In the genomic region with DNA sequence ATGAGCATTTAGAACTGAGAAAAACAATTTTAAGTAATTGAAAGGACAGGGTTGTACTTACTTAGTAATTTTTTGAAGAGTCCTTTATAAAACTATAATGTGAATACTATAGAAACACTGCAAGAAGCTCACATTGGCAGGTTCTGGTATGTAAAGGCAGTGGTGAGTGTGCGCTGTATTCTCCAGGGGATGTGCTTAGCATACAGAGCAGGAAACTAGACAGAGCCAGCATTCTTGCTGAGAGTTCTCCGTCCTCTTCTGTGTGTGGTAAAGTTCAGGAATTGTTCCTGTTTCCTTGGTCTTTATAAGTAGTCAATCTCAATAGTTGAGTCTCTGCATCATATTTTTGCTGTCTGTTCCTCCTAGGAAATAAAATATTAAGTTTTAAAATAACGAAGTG, we compare ENCODE assay signal across 15 mouse cellular contexts. TPM values are rescaled to one million over a fixed set of nuclear protein-coding genes. Genes with fewer than 3 reads are reported as not detected.
DNase-seq lines count a peak whose midpoint lies in the region; ATAC-seq and TF ChIP-seq lines count a peak whose summit lies in the region.
"Had no signal": no experiment of that assay in that cellular context is flagged by ENCODE, and none has a peak within 500 bp of the region (broad histone marks: within the 10 kb centered on the region; RNA-seq: fewer than 3 reads in every experiment).

No protein-coding gene starts in this region.

- H3K4me1 ChIP-seq in heart, adult 2 months (ENCODE audit: control insufficient read depth, insufficient read depth, low read length): peaks cover 5% of the 10 kb centered on the region
- H3K4me1 ChIP-seq in heart, embryonic 10.5 days: no peaks in the 10 kb centered on the region
- peaks cover 9% of the 10 kb centered on the region; the same call in 1 of the 2 replicates for H3K4me1 ChIP-seq in neural tube, embryonic 12.5 days
- no peaks in the 10 kb centered on the region; the same call in 1 of the 2 replicates for H3K4me1 ChIP-seq in hindbrain, postnatal 0 days (ENCODE audit: insufficient read depth, low read length)
- no peaks in the 10 kb centered on the region for H3K4me1 ChIP-seq in kidney, embryonic 15.5 days
- H3K4me1 ChIP-seq: heart, embryonic 15.5 days; limb, embryonic 15.5 days had no signal

- H3K27ac ChIP-seq in heart, adult 2 months: peak overlapping the region; percentile 20
- H3K27ac ChIP-seq in heart, embryonic 10.5 days: no peak overlapping the region
- no peak overlapping the region for H3K27ac ChIP-seq in neural tube, embryonic 12.5 days
- peak overlapping the region; percentile 88 for H3K27ac ChIP-seq in hindbrain, postnatal 0 days
- no peak overlapping the region for H3K27ac ChIP-seq in kidney, embryonic 15.5 days
- H3K27ac ChIP-seq: heart, embryonic 15.5 days; kidney, postnatal 0 days; limb, embryonic 15.5 days; macrophage had no signal

- no peak for TF ChIP-seq POLR2A in heart, adult 2 months (IDR thresholded peaks at IDR 0.05; ENCODE audit: insufficient read depth, low read depth, low read length)

- H3K9ac ChIP-seq in heart, adult 2 months (ENCODE audit: low read depth, low read length): no peak overlapping the region
- H3K9ac ChIP-seq in neural tube, embryonic 12.5 days: no peak overlapping the region
- no peak overlapping the region for H3K9ac ChIP-seq in hindbrain, postnatal 0 days (replicated peaks; ENCODE audit: low read length)
- H3K9ac ChIP-seq in kidney, embryonic 15.5 days: no peak overlapping the region
- H3K9ac ChIP-seq: heart, embryonic 15.5 days; limb, embryonic 15.5 days had no signal

- no peak for TF ChIP-seq EP300 in heart, adult 2 months (IDR thresholded peaks at IDR 0.05; ENCODE audit: insufficient read depth, low read depth, low read length)

- H3K27me3 ChIP-seq in heart, adult 2 months (ENCODE audit: control insufficient read depth, insufficient read depth, low read length): no peaks in the 10 kb centered on the region
- H3K27me3 ChIP-seq in heart, embryonic 10.5 days (ENCODE audit: insufficient read depth, poor library complexity, severe bottlenecking): no peaks in the 10 kb centered on the region
- H3K27me3 ChIP-seq in neural tube, embryonic 12.5 days (replicated peaks): no peaks in the 10 kb centered on the region
- no peaks in the 10 kb centered on the region for H3K27me3 ChIP-seq in hindbrain, postnatal 0 days (ENCODE audit: insufficient read depth, low read length)
- no peaks in the 10 kb centered on the region for H3K27me3 ChIP-seq in kidney, embryonic 15.5 days
- H3K27me3 ChIP-seq: heart, embryonic 15.5 days; limb, embryonic 15.5 days had no signal

- H3K4me2 ChIP-seq in neural tube, embryonic 12.5 days (replicated peaks): no peak overlapping the region
- H3K4me2 ChIP-seq in hindbrain, postnatal 0 days (ENCODE audit: low read depth, low read length): no peak overlapping the region
- H3K4me2 ChIP-seq in kidney, embryonic 15.5 days: no peak overlapping the region
- H3K4me2 ChIP-seq: heart, embryonic 15.5 days; limb, embryonic 15.5 days had no signal

- DNase-seq in heart, adult 2 months: no peak
- no peak for DNase-seq in heart, embryonic 10.5 days (ENCODE audit: low spot score)
- DNase-seq in neural tube, embryonic 10.5 days (ENCODE audit: extremely low spot score, low spot score): no peak
- peak; percentile 81 for DNase-seq in hindbrain, postnatal 0 days (ENCODE audit: low spot score)
- no peak for DNase-seq in frontal cortex, postnatal 14 days (ENCODE audit: low spot score in 2 of 2)
- DNase-seq: adrenal gland, adult 2 months; cerebellum, adult 9-11 months; lung, adult 2 months; thymus, postnatal 4 days had no signal

- H3K4me3 ChIP-seq in heart, adult 2 months: no peak overlapping the region
- H3K4me3 ChIP-seq in heart, embryonic 10.5 days: no peak overlapping the region
- no peak overlapping the region for H3K4me3 ChIP-seq in neural tube, embryonic 12.5 days
- no peak overlapping the region for H3K4me3 ChIP-seq in hindbrain, postnatal 0 days (ENCODE audit: low read length)
- H3K4me3 ChIP-seq in kidney, embryonic 15.5 days (replicated peaks): no peak overlapping the region
- H3K4me3 ChIP-seq: heart, embryonic 15.5 days; limb, embryonic 15.5 days had no signal

- 50% methylated on average over 3 of the region's 3 CpGs for WGBS in heart, adult 2 months
- WGBS in heart, embryonic 10.5 days: 90% methylated on average over 3 of the region's 3 CpGs
- WGBS in neural tube, embryonic 12.5 days: 68% methylated on average over 3 of the region's 3 CpGs
- WGBS in hindbrain, postnatal 0 days: 48% methylated on average over 3 of the region's 3 CpGs
- 92% methylated on average over 3 of the region's 3 CpGs for WGBS in kidney, embryonic 15.5 days

- H3K79me2 ChIP-seq in heart, adult 2 months (replicated peaks; ENCODE audit: control insufficient read depth, insufficient read depth, low read length): peaks cover 5% of the 10 kb centered on the region

- ATAC-seq in neural tube, embryonic 12.5 days (ENCODE audit: low FRiP score, low read depth): 0 out of 2 replicates have a peak, but pooled peaks have one; percentile 50
- peak; percentile 94 for ATAC-seq in hindbrain, postnatal 0 days
- no peak for ATAC-seq in kidney, embryonic 15.5 days (replicated peaks; ENCODE audit: low FRiP score)

- peaks cover 14% of the 10 kb centered on the region for H3K36me3 ChIP-seq in heart, adult 2 months (ENCODE audit: control insufficient read depth, insufficient read depth, low read length)
- peaks cover 13% of the 10 kb centered on the region; the same call in 1 of the 2 replicates for H3K36me3 ChIP-seq in heart, embryonic 10.5 days
- H3K36me3 ChIP-seq in neural tube, embryonic 12.5 days: peaks cover 54% of the 10 kb centered on the region
- peaks cover 13% of the 10 kb centered on the region for H3K36me3 ChIP-seq in hindbrain, postnatal 0 days (ENCODE audit: insufficient read depth, low read length)
- H3K36me3 ChIP-seq in kidney, embryonic 15.5 days: peaks cover 24% of the 10 kb centered on the region

- intact Hi-C loops in heart, adult 2 months (cut with DNase I): no loop called here

- no peak for TF ChIP-seq CTCF in heart, adult 2 months (IDR thresholded peaks at IDR 0.05)
- no peak for TF ChIP-seq CTCF in hindbrain, postnatal 0 days (IDR thresholded peaks at IDR 0.05; ENCODE audit: low read depth)

- no peaks in the 10 kb centered on the region for H3K9me3 ChIP-seq in heart, embryonic 10.5 days
- H3K9me3 ChIP-seq in neural tube, embryonic 12.5 days: no peaks in the 10 kb centered on the region
- no peaks in the 10 kb centered on the region for H3K9me3 ChIP-seq in hindbrain, postnatal 0 days (ENCODE audit: low read length)
- H3K9me3 ChIP-seq in kidney, embryonic 15.5 days (replicated peaks): no peaks in the 10 kb centered on the region
- H3K9me3 ChIP-seq: heart, embryonic 15.5 days; limb, embryonic 15.5 days had no signal

RNA-seq across cellular contexts. Expression of a gene that starts 59.0 kb away (rescaled TPM):
- 100 to 1,000 TPM; 131 to 155 TPM for total RNA-seq in heart, adult 2 months (2021)
- polyA plus RNA-seq in heart, adult 2 months (2012; rRNA removed): 23.9 and 40.7 TPM in 2 replicates
- polyA plus RNA-seq in heart, embryonic 10.5 days (2016; fragmentation: Nextera tagmentation; extraction: Ambion mirVana): 27.8 and 32.4 TPM in 2 replicates
- 96.2 and 100 TPM in 2 replicates for polyA plus RNA-seq in neural tube, embryonic 12.5 days (2016; fragmentation: Nextera tagmentation; extraction: Ambion mirVana)
- total RNA-seq in hindbrain, postnatal 0 days (2014; rRNA removed): 110 and 114 TPM in 2 replicates
- polyA plus RNA-seq in hindbrain, postnatal 0 days (2015; fragmentation: Nextera tagmentation; extraction: Ambion mirVana): 84.8 and 89.1 TPM in 2 replicates
- 35.1 and 37.2 TPM in 2 replicates for polyA plus RNA-seq in kidney, embryonic 15.5 days (2015; fragmentation: Nextera tagmentation; extraction: Ambion mirVana)

Comparison
In these comparisons a context has a peak if more than half of its experiments do, and no peak if none do; other contexts are left out.
1. H3K27ac ChIP-seq: peak in heart, adult 2 months (single experiment) and hindbrain, postnatal 0 days (single experiment); none in heart, embryonic 10.5 days (single experiment), neural tube, embryonic 12.5 days (single experiment) and kidney, embryonic 15.5 days (single experiment).